Mouse (Mus musculus): ENCODE measurements around the gene 1110051M20Rik. TPM values are rescaled to one million over a fixed set of nuclear protein-coding genes. Genes with fewer than 3 reads are reported as not detected.

Gene 1110051M20Rik
- polyA plus RNA-seq, 1 experiment from 2014 or later = 68.9 TPM

DNA sequence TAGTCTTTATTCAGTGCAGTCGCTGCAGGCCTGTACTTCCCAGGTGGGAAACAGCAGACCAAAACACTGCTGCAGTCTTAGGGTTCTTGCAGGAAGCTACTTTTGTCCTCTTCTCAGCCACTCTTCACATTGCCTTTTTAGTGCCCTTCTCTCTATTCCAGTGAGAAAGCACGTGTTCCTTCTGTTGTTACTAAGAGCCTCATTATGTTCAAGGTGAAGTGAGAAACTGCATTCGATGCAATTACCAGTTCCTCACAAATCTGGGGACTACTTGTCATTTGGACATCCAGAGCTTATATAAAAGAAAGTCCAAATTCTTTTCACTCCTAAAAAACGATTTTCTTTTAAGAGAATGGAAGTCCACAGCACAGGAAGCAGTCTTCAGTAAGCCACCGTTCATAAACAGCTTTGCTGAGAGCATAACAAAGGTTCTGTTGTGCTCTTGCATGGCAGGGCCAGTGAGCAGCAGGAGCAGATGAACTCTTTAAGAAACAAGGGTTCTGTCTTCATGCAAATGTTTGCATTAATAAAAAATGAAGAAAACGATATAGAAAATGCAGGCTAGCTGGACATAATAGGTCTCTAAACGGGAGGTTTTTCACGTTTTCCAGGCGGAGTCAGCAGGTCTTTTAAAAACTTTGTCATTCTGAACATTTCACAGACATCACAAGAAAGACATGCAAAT is 14.4 kb downstream of the 1110051M20Rik start:
- Histone ChIP-seq H3K27ac (ENCODE audit: low read length) (no peak overlapping the region), H3K9ac (replicated peaks; ENCODE audit: low read length) (no peak overlapping the region), H3K27me3 (ENCODE audit: insufficient read depth, low read length) (no peaks in the 10 kb centered on the region), H3K9me3 (ENCODE audit: low read length) (no peaks in the 10 kb centered on the region), H3K4me1 (ENCODE audit: insufficient read depth, low read length) (peaks cover 13% of the 10 kb centered on the region; the same call in 1 of the 2 replicates), H3K4me3 (ENCODE audit: low read length) (no peak overlapping the region), H3K4me2 (replicated peaks; ENCODE audit: low read depth, low read length) (no peak overlapping the region), H3K36me3 (ENCODE audit: insufficient read depth, low read length) (no peaks in the 10 kb centered on the region)
- no peak for ATAC-seq (ENCODE audit: low FRiP score, low TSS enrichment)
- WGBS = 36% methylated on average over 9 of the region's 9 CpGs

DNA sequence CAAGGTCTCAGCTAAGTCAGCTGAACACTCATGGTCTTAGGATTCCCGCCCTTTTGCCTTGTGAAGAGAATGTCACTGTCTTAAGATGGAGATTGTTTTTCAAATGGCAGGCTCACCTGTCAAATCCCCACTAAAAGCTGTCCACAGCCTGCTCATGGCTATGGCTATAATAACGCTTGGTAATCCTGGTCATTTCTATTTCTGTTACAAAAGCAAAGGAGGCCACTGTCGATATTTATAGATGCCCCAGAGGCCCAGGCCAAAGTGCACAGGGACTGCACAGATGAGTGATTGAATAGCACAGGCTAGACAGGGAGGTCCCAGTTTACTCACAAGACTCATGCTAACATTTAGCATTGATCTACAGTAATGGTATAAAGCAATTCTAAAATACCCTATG is 15.4 kb downstream of the 1110051M20Rik start:
- Histone ChIP-seq H3K4me2 (replicated peaks; ENCODE audit: low read depth, low read length) (no peak overlapping the region), H3K9ac (replicated peaks; ENCODE audit: low read length) (no peak overlapping the region), H3K27ac (ENCODE audit: low read length) (no peak overlapping the region), H3K4me1 (ENCODE audit: insufficient read depth, low read length) (peaks cover 13% of the 10 kb centered on the region; the same call in 1 of the 2 replicates), H3K9me3 (ENCODE audit: low read length) (no peaks in the 10 kb centered on the region), H3K36me3 (ENCODE audit: insufficient read depth, low read length) (no peaks in the 10 kb centered on the region), H3K27me3 (ENCODE audit: insufficient read depth, low read length) (no peaks in the 10 kb centered on the region), H3K4me3 (ENCODE audit: low read length) (no peak overlapping the region)
- no peak for ATAC-seq (ENCODE audit: low FRiP score, low TSS enrichment)
- 90% methylated on average over 3 of the region's 3 CpGs for WGBS

DNA sequence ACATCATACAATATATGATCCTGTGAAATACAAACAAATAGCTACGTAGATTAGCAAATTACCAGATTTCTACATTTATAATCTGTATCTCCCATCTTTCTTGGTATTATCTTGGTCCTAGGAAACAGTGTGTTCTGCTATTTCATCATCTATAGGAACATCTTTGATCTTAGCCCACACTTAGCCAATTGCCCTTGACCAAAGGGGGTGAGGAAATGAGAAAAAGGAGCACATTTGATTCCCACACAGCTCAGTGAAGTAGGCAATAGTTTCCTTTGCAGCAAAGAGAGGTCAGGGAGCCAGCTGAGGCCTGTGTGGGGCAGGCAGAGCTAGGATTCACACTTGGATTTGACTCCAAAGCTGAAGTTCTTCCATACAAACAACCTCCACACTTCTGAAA is 18.2 kb downstream of the 1110051M20Rik start:
- Histone ChIP-seq H3K4me1 (ENCODE audit: insufficient read depth, low read length) (peaks cover 13% of the 10 kb centered on the region; the same call in 1 of the 2 replicates), H3K9ac (replicated peaks; ENCODE audit: low read length) (no peak overlapping the region), H3K4me2 (replicated peaks; ENCODE audit: low read depth, low read length) (no peak overlapping the region), H3K36me3 (ENCODE audit: insufficient read depth, low read length) (peaks cover 5% of the 10 kb centered on the region; the same call in 1 of the 2 replicates), H3K4me3 (ENCODE audit: low read length) (no peak overlapping the region), H3K27ac (ENCODE audit: low read length) (no peak overlapping the region), H3K27me3 (ENCODE audit: insufficient read depth, low read length) (no peaks in the 10 kb centered on the region), H3K9me3 (ENCODE audit: low read length) (no peaks in the 10 kb centered on the region)
- WGBS = 86% methylated on average over 1 of the region's 1 CpGs
- no peak for ATAC-seq (ENCODE audit: low FRiP score, low TSS enrichment)

DNA sequence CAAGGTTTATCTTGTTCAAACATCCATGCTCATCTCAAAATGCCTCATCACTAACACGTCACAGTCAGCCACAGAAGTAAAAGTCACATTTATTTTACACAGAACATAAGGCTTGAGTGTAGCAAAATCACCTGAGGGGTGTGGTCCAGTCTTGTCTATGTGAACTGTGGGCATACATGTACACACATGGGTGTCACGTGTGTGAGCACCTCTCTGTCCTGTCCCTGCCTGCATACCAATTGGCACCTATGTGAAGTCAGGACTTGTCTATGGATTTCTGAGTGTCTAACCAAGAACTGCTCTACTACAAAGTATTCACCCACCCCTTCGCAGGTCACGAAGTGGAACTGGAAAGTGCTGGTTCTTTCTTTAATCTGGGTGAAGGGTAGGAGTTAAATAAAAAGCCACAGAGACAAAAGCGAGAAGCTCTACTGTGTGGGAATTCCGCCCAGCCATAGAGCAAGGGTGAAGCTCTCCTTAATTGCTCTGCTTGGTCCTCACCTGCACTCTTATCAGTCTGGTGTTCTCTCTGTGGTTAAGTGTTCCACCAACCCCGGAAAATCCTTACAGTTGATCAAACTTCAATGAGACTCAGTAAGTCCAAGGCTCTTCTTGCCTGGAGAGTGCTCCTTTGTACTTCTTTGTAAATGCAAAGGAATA is 20.3 kb downstream of the 1110051M20Rik start:
- no peaks in the 10 kb centered on the region for H3K27me3 ChIP-seq (ENCODE audit: insufficient read depth, low read length)
- no peak overlapping the region for H3K4me3 ChIP-seq (ENCODE audit: low read length)
- peaks cover 9% of the 10 kb centered on the region; the same call in 1 of the 2 replicates for H3K4me1 ChIP-seq (ENCODE audit: insufficient read depth, low read length)
- H3K4me2 ChIP-seq (replicated peaks; ENCODE audit: low read depth, low read length) = no peak overlapping the region
- ATAC-seq (ENCODE audit: low FRiP score, low TSS enrichment) = no peak
- 88% methylated on average over 7 of the region's 7 CpGs for WGBS
- no peak overlapping the region for H3K27ac ChIP-seq (ENCODE audit: low read length)
- H3K9me3 ChIP-seq (ENCODE audit: low read length) = no peaks in the 10 kb centered on the region
- peaks cover 5% of the 10 kb centered on the region; the same call in 1 of the 2 replicates for H3K36me3 ChIP-seq (ENCODE audit: insufficient read depth, low read length)
- H3K9ac ChIP-seq (replicated peaks; ENCODE audit: low read length) = no peak overlapping the region

DNA sequence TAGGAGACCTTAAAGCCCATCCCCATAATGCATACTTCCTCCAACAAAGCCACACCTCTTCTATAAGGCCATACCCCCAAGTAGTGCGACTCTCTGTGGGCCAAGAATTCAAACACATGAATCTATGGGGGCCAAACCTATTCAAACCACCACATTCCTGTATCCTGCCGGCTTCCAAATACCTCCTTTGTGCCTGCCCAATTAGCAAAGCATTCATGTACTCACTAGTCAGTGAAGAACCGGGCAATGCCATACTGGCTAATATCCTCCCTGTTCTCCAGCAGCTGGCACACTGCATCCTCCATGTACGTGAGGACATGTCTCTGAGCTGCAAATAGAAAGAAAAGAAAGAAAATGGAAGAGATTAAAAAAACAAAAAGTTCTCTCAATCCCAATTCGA is 22.9 kb downstream of the 1110051M20Rik start:
- WGBS = 89% methylated on average over 5 of the region's 5 CpGs
- H3K9me3 ChIP-seq (ENCODE audit: low read length) = no peaks in the 10 kb centered on the region
- no peak overlapping the region for H3K4me2 ChIP-seq (replicated peaks; ENCODE audit: low read depth, low read length)
- no peak for ATAC-seq (ENCODE audit: low FRiP score, low TSS enrichment)
- no peak overlapping the region for H3K27ac ChIP-seq (ENCODE audit: low read length)
- H3K4me1 ChIP-seq (ENCODE audit: insufficient read depth, low read length) = peaks cover 3% of the 10 kb centered on the region; the same call in 1 of the 2 replicates
- no peak overlapping the region for H3K9ac ChIP-seq (replicated peaks; ENCODE audit: low read length)
- no peaks in the 10 kb centered on the region for H3K27me3 ChIP-seq (ENCODE audit: insufficient read depth, low read length)
- H3K4me3 ChIP-seq (ENCODE audit: low read length) = no peak overlapping the region
- peaks cover 5% of the 10 kb centered on the region; the same call in 1 of the 2 replicates for H3K36me3 ChIP-seq (ENCODE audit: insufficient read depth, low read length)

DNA sequence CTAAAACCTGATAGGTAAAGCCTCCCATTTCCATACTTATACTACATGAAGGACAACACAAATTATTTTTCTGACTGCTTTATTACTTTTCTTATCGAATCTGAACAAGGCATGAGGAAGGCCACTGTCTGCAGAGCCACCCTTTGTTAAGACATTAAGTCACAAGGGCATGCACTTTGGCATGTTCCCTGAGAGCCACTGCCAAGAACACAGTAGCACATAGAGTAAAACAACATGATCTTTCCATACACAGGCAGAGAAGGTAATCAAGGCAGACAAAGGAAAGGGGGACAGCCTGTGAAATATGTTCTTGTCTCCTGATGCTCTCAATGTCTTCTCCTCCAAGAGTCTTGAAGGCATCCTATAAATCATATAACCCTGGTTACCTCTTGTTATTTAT is 30.7 kb downstream of the 1110051M20Rik start:
- no peak for ATAC-seq (ENCODE audit: low FRiP score, low TSS enrichment)
- Histone ChIP-seq H3K27me3 (ENCODE audit: insufficient read depth, low read length) (no peaks in the 10 kb centered on the region), H3K9me3 (ENCODE audit: low read length) (no peaks in the 10 kb centered on the region), H3K9ac (replicated peaks; ENCODE audit: low read length) (no peak overlapping the region), H3K4me2 (replicated peaks; ENCODE audit: low read depth, low read length) (no peak overlapping the region), H3K36me3 (ENCODE audit: insufficient read depth, low read length) (no peaks in the 10 kb centered on the region), H3K27ac (ENCODE audit: low read length) (no peak overlapping the region), H3K4me1 (ENCODE audit: insufficient read depth, low read length) (peaks cover 7% of the 10 kb centered on the region), H3K4me3 (ENCODE audit: low read length) (no peak overlapping the region)
- 63% methylated on average over 1 of the region's 1 CpGs for WGBS

DNA sequence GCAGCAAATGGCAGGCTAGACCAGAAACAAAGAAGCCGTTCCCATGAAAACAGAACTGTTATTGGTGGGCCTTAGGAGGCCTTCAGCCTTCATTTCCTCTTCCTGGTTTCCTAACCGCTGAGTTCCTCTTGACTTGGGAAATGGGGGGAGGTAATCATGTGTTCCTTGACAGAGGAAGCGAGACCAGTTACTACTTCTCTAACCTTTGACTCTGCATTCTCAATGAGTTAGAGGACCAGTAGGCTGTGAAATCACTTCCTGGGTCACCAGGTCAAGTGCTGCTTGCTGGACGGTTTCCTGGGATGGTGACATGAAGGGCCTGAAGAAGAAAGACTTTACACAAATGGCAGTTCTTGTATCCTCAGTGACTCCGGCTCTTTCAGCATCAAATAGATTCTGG is 32.1 kb downstream of the 1110051M20Rik start:
- Histone ChIP-seq H3K27ac (ENCODE audit: low read length) (peak overlapping the region; percentile 37), H3K36me3 (ENCODE audit: insufficient read depth, low read length) (no peaks in the 10 kb centered on the region), H3K9me3 (ENCODE audit: low read length) (no peaks in the 10 kb centered on the region), H3K4me1 (ENCODE audit: insufficient read depth, low read length) (peaks cover 7% of the 10 kb centered on the region), H3K27me3 (ENCODE audit: insufficient read depth, low read length) (no peaks in the 10 kb centered on the region), H3K9ac (replicated peaks; ENCODE audit: low read length) (no peak overlapping the region), H3K4me2 (replicated peaks; ENCODE audit: low read depth, low read length) (no peak overlapping the region), H3K4me3 (ENCODE audit: low read length) (no peak overlapping the region)
- WGBS = 38% methylated on average over 5 of the region's 5 CpGs
- ATAC-seq (ENCODE audit: low FRiP score, low TSS enrichment) = peak; percentile 42; the same call in 1 of the 2 replicates

DNA sequence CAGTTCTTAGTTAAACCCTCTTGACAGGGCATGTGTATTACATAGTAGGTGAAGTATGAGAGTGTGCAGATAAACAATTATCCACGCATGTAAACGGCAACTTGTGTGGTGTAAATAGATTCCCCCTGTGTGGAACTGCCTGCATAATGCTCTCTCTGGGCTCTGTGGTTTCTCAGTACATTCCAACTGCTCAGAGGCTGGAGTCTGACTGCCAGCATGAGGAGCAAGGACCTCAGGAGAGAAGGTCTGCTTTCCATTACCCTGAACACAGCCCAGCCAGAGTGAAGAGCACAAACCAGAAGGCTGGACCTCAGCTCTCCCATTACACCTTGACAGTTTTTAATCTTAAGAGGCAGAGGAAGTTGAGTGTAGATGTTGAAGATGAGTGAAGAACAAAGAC is 33.0 kb downstream of the 1110051M20Rik start:
- Histone ChIP-seq H3K27ac (ENCODE audit: low read length) (no peak overlapping the region), H3K4me3 (ENCODE audit: low read length) (no peak overlapping the region), H3K9me3 (ENCODE audit: low read length) (no peaks in the 10 kb centered on the region), H3K9ac (replicated peaks; ENCODE audit: low read length) (no peak overlapping the region), H3K4me2 (replicated peaks; ENCODE audit: low read depth, low read length) (no peak overlapping the region), H3K36me3 (ENCODE audit: insufficient read depth, low read length) (no peaks in the 10 kb centered on the region), H3K4me1 (ENCODE audit: insufficient read depth, low read length) (peaks cover 7% of the 10 kb centered on the region), H3K27me3 (ENCODE audit: insufficient read depth, low read length) (no peaks in the 10 kb centered on the region)
- WGBS = 80% methylated on average over 2 of the region's 2 CpGs
- ATAC-seq (ENCODE audit: low FRiP score, low TSS enrichment) = no peak

DNA sequence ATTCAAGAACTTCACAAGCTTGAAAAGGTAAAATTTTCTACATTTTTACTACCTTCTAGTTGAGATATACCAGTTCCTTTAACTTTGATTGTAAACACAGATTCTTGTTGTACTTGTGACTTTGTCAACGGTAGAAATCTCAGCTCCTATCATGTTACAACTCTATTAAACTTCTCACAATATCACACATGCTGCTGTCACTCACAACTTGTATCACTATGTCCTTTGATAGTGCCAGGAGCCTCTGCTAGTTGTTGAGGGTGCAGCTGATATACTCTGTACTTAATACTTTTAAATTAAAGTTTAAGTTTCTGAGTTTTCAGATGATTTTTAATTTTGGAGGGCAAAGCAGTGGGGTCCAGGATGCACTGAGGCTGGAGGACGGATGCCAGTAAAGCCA is 36.5 kb downstream of the 1110051M20Rik start:
- 66% methylated on average over 2 of the region's 2 CpGs for WGBS
- Histone ChIP-seq H3K27me3 (ENCODE audit: insufficient read depth, low read length) (no peaks in the 10 kb centered on the region), H3K27ac (ENCODE audit: low read length) (no peak overlapping the region), H3K9ac (replicated peaks; ENCODE audit: low read length) (no peak overlapping the region), H3K9me3 (ENCODE audit: low read length) (no peaks in the 10 kb centered on the region), H3K4me1 (ENCODE audit: insufficient read depth, low read length) (peaks cover 7% of the 10 kb centered on the region), H3K4me2 (replicated peaks; ENCODE audit: low read depth, low read length) (no peak overlapping the region), H3K36me3 (ENCODE audit: insufficient read depth, low read length) (no peaks in the 10 kb centered on the region), H3K4me3 (ENCODE audit: low read length) (no peak overlapping the region)
- ATAC-seq (ENCODE audit: low FRiP score, low TSS enrichment) = no peak

DNA sequence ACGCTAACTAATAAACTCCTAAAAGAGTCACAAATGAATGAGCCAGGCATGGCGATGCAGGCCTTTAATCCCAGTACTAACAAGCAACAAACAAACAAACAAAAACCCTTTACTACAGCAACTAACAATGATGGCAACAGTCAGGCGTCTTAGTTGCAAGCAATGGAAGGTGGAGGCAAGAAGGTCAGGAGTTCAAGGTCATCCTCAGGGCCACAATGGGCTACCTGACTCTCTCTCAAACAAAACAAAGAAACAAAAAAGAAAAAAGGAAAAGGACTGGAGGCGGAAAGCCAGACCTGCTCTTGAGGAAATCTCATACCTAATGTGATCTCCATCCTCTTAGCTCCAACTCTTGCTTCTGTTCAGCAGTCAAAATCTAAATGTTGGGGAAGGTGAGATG is 39.4 kb downstream of the 1110051M20Rik start:
- Histone ChIP-seq H3K27ac (ENCODE audit: low read length) (no peak overlapping the region), H3K36me3 (ENCODE audit: insufficient read depth, low read length) (no peaks in the 10 kb centered on the region), H3K4me2 (replicated peaks; ENCODE audit: low read depth, low read length) (no peak overlapping the region), H3K9ac (replicated peaks; ENCODE audit: low read length) (no peak overlapping the region), H3K27me3 (ENCODE audit: insufficient read depth, low read length) (no peaks in the 10 kb centered on the region), H3K4me1 (ENCODE audit: insufficient read depth, low read length) (peaks cover 2% of the 10 kb centered on the region; the same call in 1 of the 2 replicates), H3K4me3 (ENCODE audit: low read length) (no peak overlapping the region), H3K9me3 (ENCODE audit: low read length) (no peaks in the 10 kb centered on the region)
- ATAC-seq (ENCODE audit: low FRiP score, low TSS enrichment) = no peak
- WGBS = 86% methylated on average over 4 of the region's 4 CpGs

Measured in kidney, embryonic 16.5 days (tissue).